Mouse (Mus musculus): ENCODE measurements around the gene Entpd2. TPM values are rescaled to one million over a fixed set of nuclear protein-coding genes. Genes with fewer than 3 reads are reported as not detected.

Gene Entpd2
- polyA plus RNA-seq, 1 experiment from 2014 or later, result 33.9 TPM

DNA sequence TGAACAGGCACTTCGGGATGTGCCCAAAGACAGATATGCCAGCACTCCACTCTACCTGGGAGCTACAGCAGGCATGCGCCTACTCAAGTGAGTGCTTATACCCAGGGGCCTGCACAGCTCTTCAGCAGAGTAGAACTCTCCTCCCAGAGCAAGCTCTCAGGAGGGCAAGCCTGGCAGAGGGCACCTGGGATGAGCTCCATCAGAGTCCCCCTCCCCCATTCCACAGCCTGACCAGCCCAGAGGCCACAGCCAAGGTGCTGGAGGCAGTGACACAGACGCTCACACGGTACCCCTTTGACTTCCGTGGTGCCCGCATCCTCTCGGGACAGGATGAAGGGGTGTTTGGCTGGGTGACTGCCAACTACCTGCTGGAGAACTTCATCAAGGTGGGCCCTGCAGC is 2.4 kb downstream of the Entpd2 start:
- no peaks in the 10 kb centered on the region for H3K36me3 ChIP-seq (ENCODE audit: control insufficient read depth, insufficient read depth)
- WGBS, result 92% methylated on average over 7 of the region's 7 CpGs
- no peak for TF ChIP-seq CTCF (IDR thresholded peaks at IDR 0.05; ENCODE audit: low read depth)
- no peaks in the 10 kb centered on the region for H3K9me3 ChIP-seq (ENCODE audit: control insufficient read depth)
- 0 out of 2 replicates have a peak, but pooled peaks cover 3% of the 10 kb centered on the region for H3K27me3 ChIP-seq (replicated peaks; ENCODE audit: control insufficient read depth, insufficient read depth, low read length)
- no peak overlapping the region for H3K4me2 ChIP-seq (replicated peaks; ENCODE audit: low read depth)
- no peaks in the 10 kb centered on the region for H3K4me1 ChIP-seq (replicated peaks; ENCODE audit: control insufficient read depth, insufficient read depth, low read length)
- H3K4me3 ChIP-seq (ENCODE audit: low read depth, low read length), result no peak overlapping the region
- no peak overlapping the region for H3K27ac ChIP-seq (ENCODE audit: low read depth, low read length)
- no peak for ATAC-seq
- H3K9ac ChIP-seq (ENCODE audit: low read depth, low read length), result no peak overlapping the region

DNA sequence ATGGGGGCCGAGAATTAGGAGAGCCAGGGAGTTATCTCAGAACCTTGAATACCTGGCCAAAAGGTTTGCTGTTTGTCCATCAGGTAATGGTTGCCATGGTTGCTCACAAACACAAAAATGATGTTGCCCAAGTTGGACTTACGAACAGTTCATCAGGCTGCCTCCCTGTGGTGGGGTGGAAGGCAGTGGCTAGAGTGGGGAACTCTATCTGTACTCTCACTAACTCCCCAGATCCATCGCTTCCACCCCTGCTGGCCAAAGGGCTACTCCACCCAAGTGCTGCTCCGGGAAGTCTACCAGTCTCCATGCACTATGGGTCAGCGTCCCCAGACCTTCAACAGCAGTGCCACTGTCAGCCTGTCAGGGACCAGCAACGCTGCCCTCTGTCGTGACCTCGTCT is 3.4 kb downstream of the Entpd2 start, which contains the start of gene Npdc1:
Gene Npdc1 (plus strand): TSS at position 301 of the 400 bp plus-strand sequence.
- Histone ChIP-seq H3K36me3 (ENCODE audit: control insufficient read depth, insufficient read depth) (no peaks in the 10 kb centered on the region), H3K27ac (ENCODE audit: low read depth, low read length) (no peak within 1 kb of the TSS), H3K27me3 (replicated peaks; ENCODE audit: control insufficient read depth, insufficient read depth, low read length) (0 out of 2 replicates have a peak, but pooled peaks cover 6% of the 10 kb centered on the region), H3K4me2 (replicated peaks; ENCODE audit: low read depth) (no peak within 1 kb of the TSS), H3K4me1 (replicated peaks; ENCODE audit: control insufficient read depth, insufficient read depth, low read length) (no peaks in the 10 kb centered on the region), H3K9me3 (ENCODE audit: control insufficient read depth) (no peaks in the 10 kb centered on the region), H3K4me3 (ENCODE audit: low read depth, low read length) (no peak within 1 kb of the TSS), H3K9ac (ENCODE audit: low read depth, low read length) (no peak within 1 kb of the TSS)
- no peak for TF ChIP-seq CTCF (IDR thresholded peaks at IDR 0.05; ENCODE audit: low read depth)
- 70% methylated on average over 8 of the region's 8 CpGs for WGBS
- ATAC-seq, result no peak

DNA sequence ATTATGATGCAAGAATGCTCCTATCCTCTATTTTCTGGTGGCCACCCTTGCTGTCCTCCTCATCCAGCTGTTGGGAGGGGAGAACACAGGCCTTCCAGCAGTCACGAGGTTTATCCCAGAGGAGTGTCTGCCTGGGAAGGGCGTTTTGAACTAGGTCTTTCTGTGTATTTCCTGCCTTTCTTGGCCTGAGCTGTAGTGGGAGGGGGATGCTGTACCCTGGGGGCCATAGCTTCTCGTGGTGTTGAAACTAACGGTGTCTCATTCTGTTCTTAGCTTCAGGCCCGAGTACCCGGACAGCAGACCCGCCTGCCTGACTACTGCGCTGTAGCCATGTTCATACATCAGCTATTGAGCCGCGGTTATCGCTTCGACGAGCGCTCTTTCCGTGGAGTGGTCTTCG is 4.6 kb downstream of the Entpd2 start:
- H3K4me2 ChIP-seq (replicated peaks; ENCODE audit: low read depth), result peak overlapping the region; percentile 41; the same call in 1 of the 2 replicates
- no peak overlapping the region for H3K4me3 ChIP-seq (ENCODE audit: low read depth, low read length)
- no peaks in the 10 kb centered on the region for H3K9me3 ChIP-seq (ENCODE audit: control insufficient read depth)
- no peak overlapping the region for H3K27ac ChIP-seq (ENCODE audit: low read depth, low read length)
- WGBS, result 27% methylated on average over 16 of the region's 16 CpGs
- ATAC-seq, result no peak
- H3K4me1 ChIP-seq (replicated peaks; ENCODE audit: control insufficient read depth, insufficient read depth, low read length), result no peaks in the 10 kb centered on the region
- no peak overlapping the region for H3K9ac ChIP-seq (ENCODE audit: low read depth, low read length)
- 0 out of 2 replicates have a peak, but pooled peaks cover 6% of the 10 kb centered on the region for H3K27me3 ChIP-seq (replicated peaks; ENCODE audit: control insufficient read depth, insufficient read depth, low read length)
- no peak for TF ChIP-seq CTCF (IDR thresholded peaks at IDR 0.05; ENCODE audit: low read depth)
- no peaks in the 10 kb centered on the region for H3K36me3 ChIP-seq (ENCODE audit: control insufficient read depth, insufficient read depth)

DNA sequence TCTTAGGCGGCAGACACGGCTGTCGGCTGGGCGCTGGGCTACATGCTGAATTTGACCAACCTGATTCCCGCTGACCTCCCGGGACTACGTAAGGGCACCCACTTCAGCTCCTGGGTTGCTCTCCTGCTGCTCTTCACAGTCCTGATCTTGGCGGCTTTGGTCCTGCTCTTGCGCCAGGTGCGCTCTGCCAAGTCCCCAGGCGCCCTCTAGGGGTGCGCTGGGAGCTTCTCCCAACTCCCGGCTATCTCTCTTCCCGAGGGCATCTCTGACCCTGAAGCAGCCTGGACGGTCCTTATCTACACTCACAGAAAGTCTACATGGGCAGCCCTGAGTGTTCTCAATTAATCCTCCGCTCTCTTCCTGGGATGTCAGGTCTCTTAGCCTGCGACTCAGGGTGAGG is 5.1 kb downstream of the Entpd2 start:
- 2% methylated on average over 17 of the region's 17 CpGs for WGBS
- no peak for ATAC-seq
- H3K27me3 ChIP-seq (replicated peaks; ENCODE audit: control insufficient read depth, insufficient read depth, low read length), result 0 out of 2 replicates have a peak, but pooled peaks cover 6% of the 10 kb centered on the region

DNA sequence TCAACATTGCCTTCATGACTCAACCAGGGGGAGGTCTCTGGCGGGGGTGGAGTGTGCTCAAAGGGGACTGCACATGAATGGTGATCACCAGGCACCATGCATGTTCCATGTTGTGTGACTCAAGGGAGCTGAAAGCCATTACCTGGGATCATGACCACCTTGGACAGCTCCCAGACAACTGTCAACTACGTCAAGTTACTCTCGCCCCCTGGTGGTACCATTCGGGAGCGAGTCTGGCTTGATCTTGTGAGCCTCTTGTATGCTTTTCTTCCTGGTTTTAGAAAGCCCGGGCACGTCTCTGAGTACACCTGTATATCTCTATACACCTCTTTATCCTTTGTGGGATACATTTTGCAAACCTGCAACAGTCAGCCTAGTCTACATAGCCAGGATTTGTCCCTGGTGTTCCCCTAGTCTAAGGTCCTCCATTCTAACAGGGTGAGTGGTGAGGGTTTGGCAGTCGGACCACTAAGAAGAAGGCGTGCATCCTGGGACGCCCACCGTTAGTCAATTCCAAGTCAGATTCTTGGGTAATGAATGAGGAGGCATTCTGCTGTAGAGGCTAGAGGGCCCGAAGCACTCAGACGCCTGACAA is 6.8 kb downstream of the Entpd2 start:
- Histone ChIP-seq H3K27me3 (replicated peaks; ENCODE audit: control insufficient read depth, insufficient read depth, low read length) (0 out of 2 replicates have a peak, but pooled peaks cover 6% of the 10 kb centered on the region), H3K9me3 (ENCODE audit: control insufficient read depth) (no peaks in the 10 kb centered on the region), H3K9ac (ENCODE audit: low read depth, low read length) (no peak overlapping the region), H3K27ac (ENCODE audit: low read depth, low read length) (no peak overlapping the region), H3K4me2 (replicated peaks; ENCODE audit: low read depth) (peak overlapping the region; percentile 90), H3K4me1 (replicated peaks; ENCODE audit: control insufficient read depth, insufficient read depth, low read length) (no peaks in the 10 kb centered on the region), H3K4me3 (ENCODE audit: low read depth, low read length) (peak overlapping the region; percentile 60), H3K36me3 (ENCODE audit: control insufficient read depth, insufficient read depth) (no peaks in the 10 kb centered on the region)
- WGBS, result 0% methylated on average over 13 of the region's 13 CpGs
- peak; percentile 32; the same call in 1 of the 2 replicates for ATAC-seq
- peak; percentile 88 for TF ChIP-seq CTCF (IDR thresholded peaks at IDR 0.05; ENCODE audit: low read depth)

More for the DNA sequence above, 5.1 kb downstream of the Entpd2 start:
- no peaks in the 10 kb centered on the region for H3K36me3 ChIP-seq (ENCODE audit: control insufficient read depth, insufficient read depth)
- peak overlapping the region; percentile 41 for H3K4me2 ChIP-seq (replicated peaks; ENCODE audit: low read depth)
- no peaks in the 10 kb centered on the region for H3K9me3 ChIP-seq (ENCODE audit: control insufficient read depth)
- H3K27ac ChIP-seq (ENCODE audit: low read depth, low read length), result no peak overlapping the region
- H3K4me1 ChIP-seq (replicated peaks; ENCODE audit: control insufficient read depth, insufficient read depth, low read length), result no peaks in the 10 kb centered on the region
- no peak overlapping the region for H3K4me3 ChIP-seq (ENCODE audit: low read depth, low read length)
- peak; percentile 87 for TF ChIP-seq CTCF (IDR thresholded peaks at IDR 0.05; ENCODE audit: low read depth)
- H3K9ac ChIP-seq (ENCODE audit: low read depth, low read length), result no peak overlapping the region

DNA sequence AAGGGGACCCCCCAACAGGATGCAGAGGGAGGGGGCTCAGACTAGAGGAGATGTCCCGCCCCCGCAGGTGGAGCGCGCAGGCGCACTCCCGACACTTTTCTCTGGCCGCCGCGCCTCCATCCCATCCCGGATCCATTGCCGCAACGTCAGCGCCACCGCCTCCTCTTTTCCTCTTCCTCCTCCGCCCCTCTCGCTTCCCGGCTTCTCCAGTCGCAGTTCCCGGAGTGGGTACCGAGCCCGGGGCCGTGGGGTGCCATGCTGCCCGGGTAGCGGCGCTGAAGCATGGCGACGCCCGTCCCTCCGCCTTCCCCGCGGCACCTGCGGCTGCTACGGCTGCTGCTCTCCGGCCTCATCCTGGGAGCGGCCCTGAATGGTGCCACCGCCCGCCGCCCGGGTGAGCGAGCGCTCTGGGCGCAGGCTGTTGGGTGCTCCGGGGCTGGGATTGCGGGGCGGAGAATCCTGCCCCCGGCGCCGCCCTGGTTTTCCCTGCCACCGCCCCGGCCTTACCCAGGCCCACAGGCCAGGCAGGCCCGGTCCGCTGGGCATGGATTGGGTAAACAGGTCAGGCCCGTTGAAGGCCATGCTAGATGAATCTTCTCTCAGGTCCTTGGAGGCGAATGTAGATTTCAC is 7.4 kb downstream of the Entpd2 start:
- Histone ChIP-seq H3K27ac (ENCODE audit: low read depth, low read length) (peak overlapping the region; percentile 50), H3K27me3 (replicated peaks; ENCODE audit: control insufficient read depth, insufficient read depth, low read length) (0 out of 2 replicates have a peak, but pooled peaks cover 6% of the 10 kb centered on the region), H3K4me3 (ENCODE audit: low read depth, low read length) (peak overlapping the region; percentile 60), H3K4me1 (replicated peaks; ENCODE audit: control insufficient read depth, insufficient read depth, low read length) (no peaks in the 10 kb centered on the region), H3K36me3 (ENCODE audit: control insufficient read depth, insufficient read depth) (no peaks in the 10 kb centered on the region), H3K9me3 (ENCODE audit: control insufficient read depth) (no peaks in the 10 kb centered on the region), H3K9ac (ENCODE audit: low read depth, low read length) (peak overlapping the region; percentile 45), H3K4me2 (replicated peaks; ENCODE audit: low read depth) (peak overlapping the region; percentile 90)
- TF ChIP-seq CTCF (IDR thresholded peaks at IDR 0.05; ENCODE audit: low read depth), result no peak
- peak; percentile 62 for ATAC-seq
- 2% methylated on average over 53 of the region's 54 CpGs for WGBS
